Mouse (Mus musculus) limb, embryonic 14.5 days (tissue): ENCODE results near the gene Cacfd1. TPM values are rescaled to one million over a fixed set of nuclear protein-coding genes. Genes with fewer than 3 reads are reported as not detected.

Experiments
- ATAC-seq: fragments of 200-750 bp; cut with Nextera tagmentation; 2 replicates; pipeline ENCODE4 v1.8.0; 2017; ENCODE audit warnings: low read depth, moderate number of reproducible peaks, moderate TSS enrichment; ENCODE audit not compliant: low FRiP score
- DNase-seq: peaks from one replicate; pipeline ENCODE4 v3.0.0-alpha.2; 2015; ENCODE audit warnings: low spot score
- H3K27ac ChIP-seq: fragments of 300-500 bp; sonication (generic); replicated peaks from 2 replicates; pipeline ENCODE4 v1.5.1; 2014; ENCODE audit warnings: low read depth, mild to moderate bottlenecking, low read length, moderate library complexity, mixed read lengths
- H3K27me3 ChIP-seq: fragments of 300-500 bp; sonication (generic); 2 replicates; pipeline ENCODE4 v1.6.1; 2014; ENCODE audit warnings: low read length, mixed read lengths; ENCODE audit not compliant: control insufficient read depth, insufficient read depth
- H3K36me3 ChIP-seq: fragments of 300-500 bp; sonication (generic); 2 replicates; pipeline ENCODE4 v1.6.1; 2014; ENCODE audit warnings: mild to moderate bottlenecking, low read length, moderate library complexity, mixed read lengths; ENCODE audit not compliant: control insufficient read depth, insufficient read depth
- H3K4me1 ChIP-seq: fragments of 300-500 bp; sonication (generic); 2 replicates; pipeline ENCODE4 v1.6.1; 2014; ENCODE audit warnings: antibody characterized with exemption, low read length, mixed read lengths; ENCODE audit not compliant: control insufficient read depth, insufficient read depth
- H3K4me2 ChIP-seq: fragments of 300-500 bp; sonication (generic); replicated peaks from 2 replicates; pipeline ENCODE4 v1.6.1; 2014; ENCODE audit warnings: low read depth, mild to moderate bottlenecking, low read length, moderate library complexity; ENCODE audit not compliant: severe bottlenecking
- H3K4me3 ChIP-seq: fragments of 300-500 bp; sonication (generic); replicated peaks from 2 replicates; pipeline ENCODE4 v1.5.1; 2014; ENCODE audit warnings: low read length
- H3K9ac ChIP-seq: fragments of 300-500 bp; sonication (generic); 2 replicates; pipeline ENCODE4 v1.6.1; 2014; ENCODE audit warnings: mild to moderate bottlenecking, low read depth, low read length, moderate library complexity; ENCODE audit not compliant: severe bottlenecking
- H3K9me3 ChIP-seq: fragments of 300-500 bp; sonication (generic); 2 replicates; pipeline ENCODE4 v1.6.1; 2016; ENCODE audit warnings: low read length; ENCODE audit not compliant: control insufficient read depth
- POLR2A ChIP-seq: fragments of 200-500 bp; IDR thresholded peaks from 2 replicates; pipeline ENCODE4 v1.8.0; 2012; ENCODE audit warnings: inconsistent platforms, mild to moderate bottlenecking, moderate library complexity, borderline replicate concordance; ENCODE audit not compliant: insufficient read depth, insufficient read length; ENCODE audit errors: extremely low read depth
- WGBS: fragments of 180-500 bp; shearing (Covaris S2); extraction: QIAGEN DNeasy Blood & Tissue Kit; methylation state at CpG from one replicate; pipeline ENCODE4 v1.1.7; 2014; 5-methylcytosine and 5-hydroxymethylcytosine counted together
- polyA plus RNA-seq, 2 experiments: library from polyadenylated mRNA; depleted of rRNA in 1 of 2; stranded (reverse) in 1 of 2; unstranded in 1 of 2; fragments of >200 nt; fragmentation: Nextera tagmentation in 1 of 2; extraction: Ambion mirVana in 1 of 2; gene quantifications; 2 replicates each; pipeline versions ENCODE4 v1.2.1 to v1.2.3; 2012 to 2014

Gene Cacfd1
- polyA plus RNA-seq, 2 experiments: 65.3 to 82.9 TPM

DNA sequence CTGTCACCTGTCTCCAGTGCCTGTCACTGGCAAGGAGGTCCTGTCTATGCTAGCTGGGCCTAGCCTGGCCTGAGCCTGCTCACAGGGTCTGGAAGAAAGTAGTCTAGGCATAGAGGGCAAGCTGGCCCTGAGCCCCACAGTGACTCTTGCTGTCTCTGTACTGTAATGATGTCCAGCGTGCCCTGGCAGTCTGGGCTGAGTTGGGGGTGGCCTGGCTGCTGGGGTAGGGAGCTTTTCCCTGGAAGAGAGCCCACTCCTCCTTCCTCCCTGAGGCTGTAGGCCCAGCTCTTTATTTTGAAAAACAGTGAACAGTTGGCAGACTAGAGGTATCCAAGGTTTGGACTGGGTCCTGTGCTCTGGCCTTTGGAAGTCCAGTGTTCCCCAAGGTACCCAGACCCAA is 11.4 kb downstream of the Cacfd1 start:
- H3K4me3 ChIP-seq: no peak overlapping the region
- no peak overlapping the region for H3K9ac ChIP-seq
- no peaks in the 10 kb centered on the region for H3K4me1 ChIP-seq
- H3K27ac ChIP-seq: no peak overlapping the region
- H3K4me2 ChIP-seq: no peak overlapping the region
- no peaks in the 10 kb centered on the region for H3K27me3 ChIP-seq
- 82% methylated on average over 1 of the region's 1 CpGs for WGBS
- DNase-seq: no peak
- ATAC-seq: no peak
- TF ChIP-seq POLR2A: no peak
- H3K36me3 ChIP-seq: peaks cover 35% of the 10 kb centered on the region
- no peaks in the 10 kb centered on the region for H3K9me3 ChIP-seq

DNA sequence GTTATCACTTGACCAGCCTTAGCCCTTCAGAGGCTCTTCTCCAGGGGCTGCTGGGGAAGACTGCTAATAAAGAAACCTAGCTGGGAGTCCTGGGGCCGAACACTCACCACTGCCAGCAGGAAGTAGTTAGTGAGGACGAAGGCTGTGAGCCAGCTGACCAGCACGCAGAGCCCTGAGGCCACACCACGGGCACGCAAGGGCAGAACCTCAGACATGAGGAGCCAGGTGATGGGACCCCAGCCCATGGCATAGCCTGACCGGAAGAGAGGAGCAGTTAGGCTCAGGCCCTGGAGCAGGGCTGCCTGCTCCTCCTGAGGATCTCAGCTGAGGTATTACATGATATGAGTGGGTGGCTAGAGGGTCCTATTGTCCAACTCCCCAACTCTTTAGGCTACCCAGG is 12.9 kb downstream of the Cacfd1 start:
- no peak for ATAC-seq
- no peaks in the 10 kb centered on the region for H3K9me3 ChIP-seq
- no peak overlapping the region for H3K4me2 ChIP-seq
- H3K27me3 ChIP-seq: no peaks in the 10 kb centered on the region
- no peak overlapping the region for H3K9ac ChIP-seq
- no peak for TF ChIP-seq POLR2A
- no peak for DNase-seq
- H3K27ac ChIP-seq: no peak overlapping the region
- H3K4me3 ChIP-seq: no peak overlapping the region
- 61% methylated on average over 6 of the region's 6 CpGs for WGBS
- peaks cover 20% of the 10 kb centered on the region for H3K36me3 ChIP-seq
- H3K4me1 ChIP-seq: no peaks in the 10 kb centered on the region

GRCm38 (mm10) chr2:27024136-27024535 is 14.4 kb downstream of the Cacfd1 start:
- H3K27ac ChIP-seq: no peak overlapping the region
- no peak overlapping the region for H3K4me3 ChIP-seq
- no peak for ATAC-seq
- TF ChIP-seq POLR2A: no peak
- H3K4me1 ChIP-seq: peaks cover 4% of the 10 kb centered on the region
- no peak for DNase-seq
- no peaks in the 10 kb centered on the region for H3K27me3 ChIP-seq
- 87% methylated on average over 14 of the region's 14 CpGs for WGBS
- H3K9ac ChIP-seq: no peak overlapping the region
- H3K4me2 ChIP-seq: no peak overlapping the region
- peaks cover 6% of the 10 kb centered on the region; the same call in 1 of the 2 replicates for H3K36me3 ChIP-seq
- no peaks in the 10 kb centered on the region for H3K9me3 ChIP-seq

GRCm38 (mm10) chr2:27025545-27025944 is 15.8 kb downstream of the Cacfd1 start:
- 80% methylated on average over 3 of the region's 3 CpGs for WGBS

DNA sequence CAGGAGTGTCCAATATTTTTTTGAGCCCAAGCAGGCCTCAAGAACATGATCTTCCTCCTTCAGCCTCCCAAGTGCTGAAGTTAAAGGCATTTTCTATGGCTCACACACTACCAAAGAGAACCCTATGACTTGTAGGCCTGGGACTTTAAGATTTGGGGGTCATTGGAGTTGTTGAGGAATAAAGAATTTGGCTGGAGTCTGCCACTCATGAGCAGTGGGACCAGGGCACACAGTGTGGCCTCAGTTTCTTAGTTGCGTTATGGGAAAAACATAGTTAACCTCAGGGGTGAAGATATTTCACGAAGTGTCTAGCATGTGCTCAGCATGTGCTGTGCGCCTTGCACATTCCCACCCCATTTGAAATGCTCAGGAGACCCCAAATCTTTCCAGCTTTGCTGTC is 16.6 kb downstream of the Cacfd1 start:
- ATAC-seq (no peak), DNase-seq (no peak)
- H3K4me2 ChIP-seq: no peak overlapping the region
- no peaks in the 10 kb centered on the region for H3K9me3 ChIP-seq
- 89% methylated on average over 3 of the region's 3 CpGs for WGBS
- peaks cover 4% of the 10 kb centered on the region for H3K4me1 ChIP-seq
- no peak overlapping the region for H3K27ac ChIP-seq
- H3K36me3 ChIP-seq: no peaks in the 10 kb centered on the region
- TF ChIP-seq POLR2A: no peak
- no peak overlapping the region for H3K4me3 ChIP-seq
- no peaks in the 10 kb centered on the region for H3K27me3 ChIP-seq
- H3K9ac ChIP-seq: no peak overlapping the region

More at GRCm38 (mm10) chr2:27025545-27025944, 15.8 kb downstream of the Cacfd1 start:
- no peak for DNase-seq
- Histone ChIP-seq H3K4me2 (no peak overlapping the region), H3K9ac (no peak overlapping the region), H3K9me3 (no peaks in the 10 kb centered on the region), H3K4me1 (peaks cover 4% of the 10 kb centered on the region), H3K27ac (no peak overlapping the region), H3K36me3 (0 out of 2 replicates have a peak, but pooled peaks cover 3% of the 10 kb centered on the region), H3K27me3 (no peaks in the 10 kb centered on the region), H3K4me3 (no peak overlapping the region)
- no peak for ATAC-seq
- TF ChIP-seq POLR2A: no peak
